Mouse (Mus musculus) MEL (cell line): ENCODE measurements around the gene Dnase1l1. TPM values are rescaled to one million over a fixed set of nuclear protein-coding genes. Genes with fewer than 3 reads are reported as not detected.
A peak's percentile ranks its signal among the peaks of the same experiment; 100 is the strongest.

Experiments
- DNase-seq: peaks from one replicate; pipeline ENCODE4 v3.0.0; 2011; ENCODE audit warnings: low read depth, low spot score
- H3K27ac ChIP-seq: 2 replicates; pipeline ENCODE4 v1.5.1; 2012; ENCODE audit warnings: low read depth, mild to moderate bottlenecking, control low read depth, low read length, moderate library complexity; ENCODE audit not compliant: control insufficient read depth
- H3K27me3 ChIP-seq, 2 experiments: fragments of 150-350 bp in 1 of 2; sonication (generic) in 1 of 2; 2 replicates each; pipeline ENCODE4 v1.6.1; 2012; ENCODE audit warnings: low read length in 2 of 2, mild to moderate bottlenecking in 2 of 2, improper control_type of control experiment in 1 of 2, moderate library complexity in 1 of 2; ENCODE audit not compliant: insufficient read depth in 2 of 2, control insufficient read depth in 1 of 2
- H3K36me3 ChIP-seq, 2 experiments: 2 replicates each; pipeline ENCODE4 v1.6.1; 2012 to 2014; ENCODE audit warnings: low read length in 2 of 2, improper control_type of control experiment in 1 of 2, inconsistent platforms in 1 of 2, mild to moderate bottlenecking in 1 of 2; ENCODE audit not compliant: insufficient read depth in 2 of 2, control insufficient read depth in 1 of 2
- H3K4me1 ChIP-seq, 2 experiments: fragments of 150-350 bp in 1 of 2; sonication (generic) in 1 of 2; 2 replicates each; pipeline ENCODE4 v1.6.1; 2012; ENCODE audit warnings: low read length in 2 of 2, improper control_type of control experiment in 1 of 2, mild to moderate bottlenecking in 1 of 2; ENCODE audit not compliant: insufficient read depth in 2 of 2, control insufficient read depth in 1 of 2
- H3K4me3 ChIP-seq, 2 experiments: fragments of 150-350 bp in 1 of 2; sonication (generic) in 1 of 2; 2 replicates each; pipeline ENCODE4 v1.5.1; 2012; ENCODE audit warnings: low read depth in 2 of 2, low read length in 2 of 2, mild to moderate bottlenecking in 2 of 2, moderate library complexity in 2 of 2, control low read depth in 1 of 2, improper control_type of control experiment in 1 of 2; ENCODE audit not compliant: control insufficient read depth in 1 of 2, insufficient read depth in 1 of 2
- H3K79me2 ChIP-seq: 2 replicates; pipeline ENCODE4 v1.6.1; 2012; ENCODE audit warnings: mild to moderate bottlenecking, low read length, moderate library complexity; ENCODE audit not compliant: control insufficient read depth, poor library complexity, insufficient read depth
- H3K9ac ChIP-seq: 2 replicates; pipeline ENCODE4 v1.6.1; 2012; ENCODE audit warnings: low read depth, mild to moderate bottlenecking, control low read depth, low read length, moderate library complexity; ENCODE audit not compliant: control insufficient read depth, poor library complexity, severe bottlenecking
- H3K9me3 ChIP-seq: fragments of 150-350 bp; sonication (generic); replicated peaks from 2 replicates; pipeline ENCODE4 v1.6.1; 2012; ENCODE audit warnings: mild to moderate bottlenecking, low read length, improper control_type of control experiment, moderate library complexity; ENCODE audit not compliant: insufficient read depth
- BHLHE40 ChIP-seq: IDR thresholded peaks from 2 replicates; pipeline ENCODE4 v1.6.1; 2012; ENCODE audit warnings: low read depth, mild to moderate bottlenecking, inconsistent platforms, low read length, improper control_type of control experiment, borderline replicate concordance
- EP300 ChIP-seq, 2 experiments: IDR thresholded peaks; 2 replicates each; pipeline ENCODE4 v1.6.1; 2011; ENCODE audit warnings: improper control_type of control experiment in 2 of 2, low read length in 2 of 2, low read depth in 1 of 2, mild to moderate bottlenecking in 1 of 2
- ETS1 ChIP-seq: IDR thresholded peaks from 2 replicates; pipeline ENCODE4 v1.6.1; 2012; ENCODE audit warnings: low read depth, mild to moderate bottlenecking, inconsistent platforms, low read length, improper control_type of control experiment, moderate library complexity
- GABPA ChIP-seq: IDR thresholded peaks from 2 replicates; pipeline ENCODE4 v1.6.1; 2012; ENCODE audit warnings: low read depth, mild to moderate bottlenecking, inconsistent platforms, low read length, improper control_type of control experiment, moderate library complexity
- HCFC1 ChIP-seq: IDR thresholded peaks from 2 replicates; pipeline ENCODE4 v1.6.1; 2012; ENCODE audit warnings: low read depth, mild to moderate bottlenecking, inconsistent platforms, low read length, improper control_type of control experiment, moderate library complexity
- JUND ChIP-seq: IDR thresholded peaks from 2 replicates; pipeline ENCODE4 v1.6.1; 2011; ENCODE audit warnings: low read depth, mild to moderate bottlenecking, improper control_type of control experiment, low read length
- KAT2A ChIP-seq: conservative IDR thresholded peaks from 2 replicates; pipeline ENCODE4 v1.6.1; 2012; ENCODE audit warnings: low read depth, low read length, improper control_type of control experiment, inconsistent platforms
- MAX ChIP-seq: IDR thresholded peaks from 2 replicates; pipeline ENCODE4 v1.6.1; 2011; ENCODE audit warnings: low read length, improper control_type of control experiment
- MEF2A ChIP-seq: IDR thresholded peaks from 2 replicates; pipeline ENCODE4 v1.6.1; 2014; ENCODE audit warnings: low read depth, mild to moderate bottlenecking, inconsistent platforms, low read length, improper control_type of control experiment; ENCODE audit not compliant: poor library complexity, insufficient replicate concordance, severe bottlenecking; ENCODE audit errors: extremely low read depth
- MXI1 ChIP-seq: IDR thresholded peaks from 2 replicates; pipeline ENCODE4 v1.6.1; 2011; ENCODE audit warnings: mild to moderate bottlenecking, low read depth, low read length, improper control_type of control experiment
- MYB ChIP-seq: IDR thresholded peaks from 2 replicates; pipeline ENCODE4 v1.6.1; 2011; ENCODE audit warnings: mild to moderate bottlenecking, low read depth, low read length, improper control_type of control experiment
- MYC ChIP-seq: IDR thresholded peaks from 2 replicates; pipeline ENCODE4 v1.6.1; 2011; ENCODE audit warnings: low read depth, mild to moderate bottlenecking, low read length, improper control_type of control experiment, moderate library complexity
- NELFE ChIP-seq: IDR thresholded peaks from 2 replicates; pipeline ENCODE4 v1.6.1; 2011; ENCODE audit warnings: low read depth, low read length, improper control_type of control experiment
- POLR2A ChIP-seq, 2 experiments: IDR thresholded peaks; 2 replicates each; pipeline ENCODE4 v1.6.1; 2011 to 2012; ENCODE audit warnings: low read length in 2 of 2, mild to moderate bottlenecking in 2 of 2, control low read depth in 1 of 2, improper control_type of control experiment in 1 of 2, low read depth in 1 of 2, moderate library complexity in 1 of 2; ENCODE audit not compliant: control insufficient read depth in 1 of 2, insufficient read depth in 1 of 2, poor library complexity in 1 of 2
- POLR2AphosphoS2 ChIP-seq: IDR thresholded peaks from 2 replicates; pipeline ENCODE4 v1.6.1; 2011; ENCODE audit warnings: low read length, improper control_type of control experiment
- POLR2AphosphoS5 ChIP-seq: IDR thresholded peaks from 2 replicates; pipeline ENCODE4 v1.6.1; 2012; ENCODE audit warnings: low read depth, borderline replicate concordance, mild to moderate bottlenecking, inconsistent platforms, low read length, moderate library complexity, mixed read lengths
- SIN3A ChIP-seq: IDR thresholded peaks from 2 replicates; pipeline ENCODE4 v1.6.1; 2012; ENCODE audit warnings: low read length, improper control_type of control experiment, inconsistent platforms
- UBTF ChIP-seq: IDR thresholded peaks from 2 replicates; pipeline ENCODE4 v1.6.1; 2012; ENCODE audit warnings: low read depth, mild to moderate bottlenecking, inconsistent platforms, low read length, improper control_type of control experiment, moderate library complexity, borderline replicate concordance; ENCODE audit not compliant: insufficient read depth
- USF1 ChIP-seq: IDR thresholded peaks from 2 replicates; pipeline ENCODE4 v1.6.1; 2014; ENCODE audit warnings: low read depth, mild to moderate bottlenecking, inconsistent platforms, low read length, improper control_type of control experiment, moderate library complexity
- USF2 ChIP-seq, 2 experiments: IDR thresholded peaks; 2 replicates each; pipeline ENCODE4 v1.6.1; 2011 to 2012; ENCODE audit warnings: improper control_type of control experiment in 2 of 2, low read length in 2 of 2, borderline replicate concordance in 1 of 2, inconsistent platforms in 1 of 2, low read depth in 1 of 2, mild to moderate bottlenecking in 1 of 2; ENCODE audit not compliant: insufficient read depth in 1 of 2
- ZC3H11A ChIP-seq: IDR thresholded peaks from 2 replicates; pipeline ENCODE4 v1.6.1; 2012; ENCODE audit warnings: low read depth, mild to moderate bottlenecking, inconsistent platforms, low read length, improper control_type of control experiment
- ZMIZ1 ChIP-seq: IDR thresholded peaks from 2 replicates; pipeline ENCODE4 v1.6.1; 2012; ENCODE audit warnings: low read depth, mild to moderate bottlenecking, inconsistent platforms, low read length, improper control_type of control experiment, moderate library complexity
- ZNF384 ChIP-seq: IDR thresholded peaks from 2 replicates; pipeline ENCODE4 v1.6.1; 2012; ENCODE audit warnings: low read depth, mild to moderate bottlenecking, inconsistent platforms, low read length, improper control_type of control experiment
- polyA plus RNA-seq, 2 experiments: library from polyadenylated mRNA; stranded (reverse) in 1 of 2; unstranded in 1 of 2; fragments of >175 nt in 1 of 2; fragments of >200 nt in 1 of 2; gene quantifications; 2 replicates each; pipeline versions ENCODE4 v1.2.1 to v1.2.4; 2012; ENCODE audit warnings: low replicate concordance in 2 of 2, low read depth in 1 of 2; ENCODE audit not compliant: insufficient read length in 2 of 2, insufficient read depth in 1 of 2, missing spikeins in 1 of 2
- total RNA-seq: library from RNA; depleted of rRNA; stranded (reverse); fragments of 300-350 nt; gene quantifications from 2 replicates; pipeline ENCODE4 v1.2.3, GENCODE M21; 2012

Dnase1l1 gene
- total and polyA plus RNA-seq, 3 experiments = 5.0 to 9.5 TPM; not detected in 1

GRCm38 (mm10) chrX:74328725-74329161, 46.6 kb upstream of the Dnase1l1 start, which contains the start of gene Plxna3 (continued):
- TF ChIP-seq UBTF (no peak), POLR2AphosphoS5 (no peak), MYC (no peak), BHLHE40 (no peak), JUND (no peak), ZC3H11A (no peak), KAT2A (no peak), ZNF384 (no peak), MYB (no peak), ZMIZ1 (no peak)

- H3K36me3 ChIP-seq = no peaks in the 10 kb centered on the region; a peak in 2 of 4 replicates
- no peaks in the 10 kb centered on the region for H3K9me3 ChIP-seq
- H3K4me1 ChIP-seq = no peaks in the 10 kb centered on the region; a peak in 1 of 4 replicates
- peak within 1 kb of the TSS; percentile 80 to 87 for H3K4me3 ChIP-seq
- TF ChIP-seq POLR2A (IDR thresholded peaks at IDR 0.05; ENCODE audit: control insufficient read depth in 1 of 2, insufficient read depth in 1 of 2, low read depth in 1 of 2, low read length in 2 of 2, poor library complexity in 1 of 2) = peak; percentile 62 to 66; a peak in 3 of 4 replicates
- TF ChIP-seq MXI1 = 0 out of 2 replicates have a peak, but pooled peaks have one; percentile 49
- peak; percentile 37; the same call in 1 of the 2 replicates for TF ChIP-seq ZMIZ1
- TF ChIP-seq POLR2AphosphoS2 = peak; percentile 81
- no peak for TF ChIP-seq GABPA
- no peak for TF ChIP-seq MEF2A
- TF ChIP-seq BHLHE40 = peak; percentile 81
- TF ChIP-seq ETS1 = peak; percentile 74
- TF ChIP-seq NELFE = peak; percentile 44
- TF ChIP-seq USF1 = peak; percentile 95
- TF ChIP-seq MAX = peak; percentile 92
- no peak for TF ChIP-seq EP300 (IDR thresholded peaks at IDR 0.05; ENCODE audit: low read depth in 1 of 2, low read length in 2 of 2)
- peak; percentile 73 for TF ChIP-seq HCFC1
- TF ChIP-seq USF2 (IDR thresholded peaks at IDR 0.05; ENCODE audit: borderline replicate concordance in 1 of 2, insufficient read depth in 1 of 2, low read depth in 1 of 2, low read length in 2 of 2) = peak; percentile 30 to 78; a peak in 2 of 4 replicates
- TF ChIP-seq SIN3A = peak; percentile 66; the same call in 1 of the 2 replicates
- H3K79me2 ChIP-seq = peaks cover 8% of the 10 kb centered on the region
- H3K27me3 ChIP-seq = no peaks in the 10 kb centered on the region
- DNase-seq = peak; percentile 92
- peak within 1 kb of the TSS; percentile 70 for H3K27ac ChIP-seq
- H3K9ac ChIP-seq = peak within 1 kb of the TSS; percentile 96
Measured at GRCm38 (mm10) chrX:74312540-74313464, 30.7 kb upstream of the Dnase1l1 start, which contains the start of gene Fam50a. Gene Fam50a, plus strand, starts transcription at chrX:74313033.
